Mouse (Mus musculus) MN1 (cell line): ENCODE results near the gene Txndc17.

Experiments used
- DNase-seq: peaks from one replicate; pipeline ENCODE4 v3.0.0-alpha.2; 2016; ENCODE audit warnings: low spot score

Gene Txndc17

GRCm38 (mm10) chr11:72223414-72223813, 16.1 kb downstream of the Txndc17 start:
- DNase-seq = no peak

DNA sequence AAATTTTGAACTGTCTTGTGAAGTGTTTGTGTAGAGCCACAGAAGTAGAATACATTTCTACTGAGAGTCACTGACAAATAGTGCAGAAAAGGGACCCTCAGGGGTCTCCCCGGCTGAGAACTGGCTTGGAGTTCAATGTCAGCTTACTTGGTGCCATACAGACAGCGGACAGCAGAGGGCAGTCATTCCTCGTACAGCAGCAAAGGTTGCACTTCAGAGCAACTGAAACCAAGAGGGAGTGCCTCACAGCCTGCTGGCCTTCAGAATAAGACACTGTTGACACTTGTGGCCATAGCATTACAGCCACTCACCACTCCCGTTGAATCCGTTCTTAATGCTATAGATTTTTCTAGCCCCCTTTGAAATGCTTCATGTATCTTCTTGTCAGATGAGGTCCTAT, 17.5 kb downstream of the Txndc17 start:
- peak; percentile 61 for DNase-seq

DNA sequence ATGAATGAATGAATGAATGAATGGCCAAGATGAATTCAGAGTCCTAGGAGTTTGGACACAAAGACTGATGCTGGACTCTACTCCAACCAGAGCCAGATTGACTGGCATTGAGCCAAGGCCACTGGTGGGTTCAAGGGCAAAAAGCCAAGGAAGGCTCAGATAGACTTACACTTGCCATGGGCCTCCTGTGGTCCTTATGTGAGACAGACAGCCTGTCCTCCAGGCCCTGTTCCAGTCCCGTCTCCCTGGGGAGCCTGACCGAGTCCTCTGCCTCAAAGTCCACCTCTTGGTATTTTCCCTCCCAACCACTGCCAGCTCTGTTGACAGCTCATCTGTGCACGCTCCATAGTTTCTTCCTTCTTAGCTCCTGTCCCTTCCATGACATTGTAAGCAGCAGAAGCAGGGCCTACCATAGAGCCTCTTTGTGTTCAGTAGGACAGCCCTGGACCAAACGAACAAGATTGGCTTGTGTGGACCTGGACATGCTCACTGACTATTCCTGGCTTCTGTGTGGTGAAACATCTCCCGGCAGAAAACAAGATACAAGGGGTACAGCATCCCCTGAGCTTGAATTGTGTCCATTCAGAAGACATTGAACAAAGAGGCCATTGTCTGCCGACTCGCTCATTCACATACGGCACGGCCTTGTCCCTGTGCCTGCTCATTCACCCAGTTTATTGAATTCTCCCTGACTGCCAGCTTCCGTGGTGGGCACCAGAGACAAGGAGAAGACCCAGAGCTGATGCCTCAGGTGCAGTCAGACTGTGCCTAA, 18.9 kb downstream of the Txndc17 start:
- DNase-seq = peak; percentile 27

- DNase-seq = no peak
Measured at GRCm38 (mm10) chr11:72226901-72227300, 19.6 kb downstream of the Txndc17 start.

DNA sequence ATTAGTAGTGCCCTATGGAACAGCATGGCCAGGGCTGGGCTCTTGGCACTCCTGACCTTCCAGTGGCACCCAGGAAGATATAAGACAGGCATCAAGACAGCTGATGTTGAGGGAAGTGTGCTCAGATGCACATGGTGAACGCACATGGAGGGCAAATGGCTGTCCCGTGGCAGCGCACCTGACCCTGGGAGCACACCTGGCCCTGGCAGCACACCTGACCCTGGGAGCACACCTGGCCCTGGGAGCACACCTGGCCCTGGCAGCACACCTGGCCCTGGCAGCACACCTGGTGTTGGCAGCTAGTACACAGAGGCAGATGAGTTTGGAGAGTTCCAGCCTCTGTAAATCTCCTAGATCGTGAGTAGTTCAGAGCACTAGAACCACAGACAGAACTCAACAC, 21.2 kb downstream of the Txndc17 start:
- no peak for DNase-seq

GRCm38 (mm10) chr11:72232068-72232467, 24.7 kb downstream of the Txndc17 start:
- DNase-seq = no peak

DNA sequence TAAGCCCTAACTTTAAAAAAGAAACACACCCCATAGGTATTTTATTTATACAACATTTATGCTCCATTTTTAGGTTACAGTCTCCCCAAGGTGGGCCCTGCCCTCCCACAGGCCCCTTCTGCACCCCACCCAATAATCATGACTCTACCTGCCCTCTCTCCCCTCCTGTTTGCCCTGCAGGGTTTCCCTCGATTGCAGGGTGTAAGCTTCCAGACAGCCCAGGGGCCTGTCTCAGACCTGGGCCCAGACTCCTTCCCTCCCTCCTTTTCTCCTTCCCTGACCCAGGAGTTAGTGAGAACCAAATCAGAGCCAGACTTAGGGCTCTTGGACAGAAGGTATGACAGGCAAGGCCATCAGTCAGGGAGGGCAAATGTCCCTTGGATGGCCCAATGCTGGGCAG, 25.6 kb downstream of the Txndc17 start:
- no peak for DNase-seq

DNA sequence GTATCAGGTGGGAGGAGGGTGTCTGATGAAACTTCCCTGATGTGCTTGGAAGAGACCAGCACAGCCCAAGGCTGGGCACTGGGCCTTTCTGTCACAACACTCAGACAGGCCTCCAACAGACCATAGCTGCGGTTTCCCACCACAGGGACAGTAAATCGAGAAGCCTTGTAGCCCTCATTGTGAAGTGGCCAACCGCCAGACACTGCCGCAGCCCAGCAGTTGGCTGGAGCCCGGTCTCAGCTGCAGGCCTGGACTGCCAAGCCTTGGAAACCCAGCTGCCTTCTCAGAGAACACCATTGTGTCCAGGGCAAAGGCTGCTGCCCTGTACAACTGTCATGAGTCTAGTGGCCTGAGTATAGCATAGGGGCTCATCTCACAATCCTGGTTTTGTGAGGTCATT, 26.7 kb downstream of the Txndc17 start:
- DNase-seq = no peak

GRCm38 (mm10) chr11:72240062-72240860, 32.9 kb downstream of the Txndc17 start:
- DNase-seq = no peak

DNA sequence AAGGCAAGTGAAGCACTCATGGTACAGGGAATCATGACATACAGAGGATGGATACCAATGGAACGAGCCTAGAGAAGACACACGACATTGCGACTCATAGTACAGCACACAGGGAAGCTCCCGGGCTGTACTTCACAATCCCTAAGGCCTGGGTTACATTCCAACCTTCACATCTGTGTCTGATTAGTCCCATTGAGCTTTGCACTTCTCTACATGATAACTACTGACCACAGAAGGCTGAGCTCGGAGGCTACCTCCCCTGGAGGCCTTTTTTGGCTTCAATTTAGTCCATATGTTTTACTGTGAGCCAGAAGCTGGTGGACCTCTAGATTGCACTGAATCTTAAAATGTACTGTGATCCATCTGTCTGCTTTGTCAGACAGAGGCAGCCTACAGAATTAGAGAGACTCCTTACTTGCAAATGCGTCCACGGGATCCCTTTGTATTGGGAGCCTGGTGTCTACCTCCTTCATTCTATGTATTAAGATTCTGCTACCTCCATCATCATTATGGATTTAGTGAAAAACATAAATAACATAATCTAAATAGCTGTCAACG, 37.9 kb downstream of the Txndc17 start:
- no peak for DNase-seq

- no peak for DNase-seq
Measured at GRCm38 (mm10) chr11:72255629-72256028, 48.3 kb downstream of the Txndc17 start.

GRCm38 (mm10) chr11:72256441-72256840, 49.1 kb downstream of the Txndc17 start:
- DNase-seq = no peak
